Mouse (Mus musculus): ENCODE measurements at regions not wholly inside any gene's neighbourhood (a gene's known extent, or its start where the extent isn't known, plus 50 kb on each side); places are given as distances from the start of the nearest gene placed in this dataset.
A peak's percentile ranks its signal among the peaks of the same experiment; 100 is the strongest.

- DNase-seq (ENCODE audit: low spot score) = no peak
Observed at GRCm38 (mm10) chr9:120818726-120819317, 110.2 kb upstream of the Ctnnb1 start.

GRCm38 (mm10) chr9:120820892-120821291 is 108.1 kb upstream of the Ctnnb1 start:
- no peak for DNase-seq (ENCODE audit: low spot score)

- DNase-seq (ENCODE audit: low spot score) = no peak
Observed at GRCm38 (mm10) chr9:120823397-120823796, 105.6 kb upstream of the Ctnnb1 start.

DNA sequence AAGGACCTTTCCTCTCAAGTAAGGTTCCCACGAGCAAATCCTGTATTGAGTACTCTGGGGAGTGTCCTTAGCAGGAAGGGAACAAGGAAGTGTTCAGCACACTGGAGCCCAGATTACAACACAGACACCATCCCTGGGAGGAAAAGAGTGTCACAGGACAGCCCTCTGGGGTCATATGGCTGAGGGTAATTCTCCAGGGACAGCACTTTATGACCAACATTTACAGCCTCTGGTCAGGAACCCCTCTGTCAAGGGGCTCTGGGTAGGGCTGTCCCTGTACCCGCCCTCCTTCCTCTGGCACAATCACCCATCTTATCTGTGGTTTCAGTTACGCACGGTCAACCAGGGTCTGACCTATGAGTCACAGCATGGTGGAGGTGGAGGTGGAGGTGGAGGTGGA is 102.8 kb upstream of the Ctnnb1 start:
- DNase-seq (ENCODE audit: low spot score) = no peak

DNA sequence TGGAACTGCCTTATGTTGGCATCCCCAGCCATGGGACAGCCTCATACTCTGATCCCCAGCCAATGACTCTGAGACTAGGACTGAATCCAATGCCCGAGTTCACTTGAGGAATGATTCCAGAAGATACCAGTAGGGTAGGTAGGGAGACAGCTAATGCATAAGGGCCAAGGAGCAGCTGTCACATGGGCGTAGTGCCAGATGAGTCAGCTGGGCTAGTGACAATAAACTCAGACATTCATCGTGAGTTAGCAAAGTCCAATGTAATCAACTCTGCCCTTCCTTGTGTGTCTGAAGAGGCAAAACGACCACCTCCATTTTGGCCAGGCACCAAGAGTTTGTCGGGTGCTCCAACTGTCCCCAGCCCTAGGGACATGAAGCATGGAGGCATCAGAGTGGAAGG is 98.5 kb upstream of the Ctnnb1 start:
- no peak for DNase-seq (ENCODE audit: low spot score)

DNA sequence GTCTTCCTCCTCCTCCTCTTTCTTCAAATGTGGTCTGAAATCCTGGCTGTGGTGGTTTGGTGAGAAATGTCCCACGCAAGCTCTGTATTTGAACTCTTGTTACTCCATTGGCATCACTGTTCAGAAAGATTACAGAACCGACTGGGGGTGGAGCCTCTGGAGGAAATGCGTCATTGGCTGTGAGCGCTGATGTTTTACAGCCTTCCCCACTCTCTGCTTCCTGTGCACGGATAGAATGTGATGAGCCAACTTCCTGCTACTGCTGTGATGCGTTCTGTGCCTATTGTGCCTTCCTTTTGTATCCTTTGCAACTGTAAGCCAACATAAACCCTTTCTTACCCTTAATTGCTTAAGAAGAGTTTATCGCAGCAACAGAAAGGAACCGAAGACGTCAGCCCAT is 94.8 kb upstream of the Ctnnb1 start:
- DNase-seq (ENCODE audit: low spot score) = no peak

DNA sequence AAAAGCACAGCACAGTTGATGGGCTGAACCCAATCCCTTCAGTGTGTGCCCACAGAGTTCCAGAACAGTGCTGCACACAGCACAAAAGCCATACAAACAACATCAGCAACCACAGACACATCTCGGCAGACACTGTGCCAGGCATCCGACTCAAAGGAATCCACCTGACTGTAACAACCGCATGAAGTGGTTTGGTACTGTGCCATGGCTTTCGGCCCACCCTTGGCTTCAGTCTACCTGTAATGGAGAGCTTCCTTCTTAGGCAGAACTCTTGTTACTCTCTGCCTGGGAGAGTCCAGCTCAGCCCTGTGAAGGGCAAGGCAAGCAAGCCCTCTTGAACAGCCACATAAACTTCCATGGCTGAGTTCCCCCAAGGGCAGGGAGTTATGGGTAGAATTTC is 93.4 kb upstream of the Ctnnb1 start:
- DNase-seq (ENCODE audit: low spot score) = no peak

DNA sequence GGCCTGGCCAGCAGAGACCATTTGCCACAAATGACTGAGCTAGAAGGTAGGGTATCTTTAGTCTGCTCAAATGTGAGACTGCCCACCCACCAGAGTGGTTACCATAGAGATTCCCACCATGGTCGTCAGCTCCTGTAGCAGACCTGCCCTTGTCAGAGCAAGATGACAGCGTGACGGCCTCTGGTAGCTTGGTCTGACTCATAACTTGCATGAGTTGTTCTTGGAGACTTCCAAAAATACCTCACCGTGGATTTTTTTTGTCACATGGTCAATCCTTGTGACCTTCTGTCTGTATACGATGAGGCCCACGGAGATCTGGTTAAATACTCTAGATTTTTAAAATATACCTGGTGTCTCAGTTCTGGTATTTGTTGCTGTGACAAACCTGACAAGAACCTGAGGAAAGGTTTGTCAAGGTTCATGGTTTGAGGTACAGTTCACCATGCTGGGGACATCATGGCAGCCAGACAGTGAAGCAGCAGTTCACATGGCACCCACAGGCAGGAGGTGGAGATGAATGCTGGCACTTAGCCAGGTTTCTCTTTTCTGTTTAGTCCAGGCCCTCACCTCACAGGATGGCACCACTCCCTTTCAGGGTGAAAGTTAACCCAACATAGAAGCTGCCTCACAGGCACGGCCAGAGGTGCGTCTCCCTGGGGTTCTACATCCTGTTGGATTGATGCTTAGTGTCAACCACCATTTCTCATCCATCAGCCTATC is 91.4 kb upstream of the Ctnnb1 start:
- no peak for DNase-seq (ENCODE audit: low spot score)

DNA sequence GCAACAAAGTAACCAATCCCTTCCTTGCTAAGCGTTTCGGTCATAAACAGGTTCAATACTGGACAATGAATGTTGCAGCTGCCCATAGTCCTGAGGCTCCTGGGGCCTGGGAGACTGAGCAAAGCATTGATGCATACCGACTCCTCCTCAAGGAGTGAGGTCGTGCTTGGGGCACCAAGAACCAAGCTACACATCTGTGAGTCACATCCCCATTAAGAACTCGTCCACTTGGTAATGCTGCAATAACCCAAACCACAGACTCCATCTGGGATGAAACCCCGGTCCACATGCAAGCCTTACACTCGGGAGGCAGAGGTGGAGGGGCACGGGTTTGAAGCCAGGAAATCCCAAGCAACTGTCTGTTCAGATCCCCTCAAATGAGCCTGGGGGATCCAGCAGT is 85.3 kb upstream of the Ctnnb1 start:
- DNase-seq (ENCODE audit: low spot score) = no peak

DNA sequence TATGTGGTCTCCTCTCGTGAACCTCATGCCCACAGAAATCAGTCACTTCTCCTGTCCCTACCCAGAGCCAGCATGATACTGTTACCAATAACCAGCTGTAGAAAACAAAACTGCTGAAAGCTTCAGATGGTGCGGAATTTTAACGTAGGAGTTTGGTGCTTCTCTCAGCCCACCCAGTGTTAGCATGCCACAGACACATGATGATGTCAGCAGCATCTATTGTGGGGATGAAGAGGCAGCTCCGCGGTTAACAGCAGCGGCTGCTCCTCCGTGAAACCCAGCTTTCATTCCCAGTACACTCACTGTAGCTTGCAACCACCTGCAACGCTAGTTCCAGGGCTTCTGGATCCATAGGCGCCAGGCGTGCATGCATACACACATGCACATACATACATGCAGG is 83.5 kb upstream of the Ctnnb1 start:
- no peak for DNase-seq (ENCODE audit: low spot score)

DNA sequence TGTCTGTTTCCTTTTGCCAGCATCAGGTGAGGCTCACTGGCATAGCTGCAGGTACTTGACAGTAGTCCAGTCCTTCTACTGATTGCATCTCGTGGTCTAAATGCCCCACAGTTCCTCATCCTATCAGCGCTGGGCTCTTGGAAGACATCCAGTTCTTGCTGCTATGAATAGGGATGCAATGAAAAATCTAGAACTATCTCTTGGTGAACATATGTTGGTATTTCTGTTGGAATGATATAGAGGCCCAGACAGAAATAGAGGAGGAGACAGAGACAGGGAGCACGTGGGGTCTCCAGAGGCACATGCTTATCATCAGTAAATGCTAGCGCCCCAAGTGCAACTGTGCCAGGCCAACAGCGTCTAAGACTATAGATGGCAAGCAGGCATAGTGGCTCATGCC is 81.4 kb upstream of the Ctnnb1 start:
- DNase-seq (ENCODE audit: low spot score) = no peak

DNA sequence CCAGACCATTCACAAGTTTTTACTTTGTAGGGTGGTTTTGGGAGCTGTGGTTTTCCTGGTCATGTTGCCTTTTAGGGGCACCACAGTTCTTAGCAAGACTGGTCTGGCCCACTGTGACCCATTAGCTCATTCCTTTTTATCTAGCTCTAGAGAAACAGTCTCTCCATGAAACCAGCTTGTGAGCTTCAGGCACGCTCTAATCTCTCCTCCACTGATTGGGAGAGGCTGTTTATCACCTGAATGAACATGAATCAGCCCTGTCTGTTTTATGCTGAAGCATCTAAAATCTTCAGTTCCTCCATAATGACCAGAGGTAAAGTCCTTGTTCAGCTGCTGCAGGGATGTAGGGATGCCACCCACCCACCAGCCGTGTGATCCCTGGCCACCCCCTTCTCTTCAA is 80.1 kb upstream of the Ctnnb1 start:
- DNase-seq (ENCODE audit: low spot score) = no peak

GRCm38 (mm10) chr9:120850092-120850491 is 78.9 kb upstream of the Ctnnb1 start:
- DNase-seq (ENCODE audit: low spot score) = peak; percentile 23

DNA sequence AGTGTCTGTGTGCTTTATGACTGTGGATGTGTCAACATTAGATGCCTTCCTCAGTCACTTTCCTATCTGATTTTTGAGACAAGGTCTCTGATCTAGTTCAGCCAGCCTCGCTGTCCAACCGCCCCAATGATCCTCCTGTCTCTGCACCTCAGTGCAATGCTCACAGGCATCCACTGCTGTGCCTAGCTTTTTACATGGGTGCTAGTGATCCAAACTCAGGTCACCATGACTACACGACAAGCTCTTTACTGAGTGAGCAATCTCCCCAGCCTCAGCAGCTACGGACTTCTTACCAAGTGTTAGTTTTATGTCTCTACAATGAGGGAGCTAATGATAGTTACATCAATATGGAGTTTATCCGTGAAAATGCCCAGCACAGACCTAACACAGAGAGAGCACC is 77.1 kb upstream of the Ctnnb1 start:
- DNase-seq (ENCODE audit: low spot score) = no peak

- DNase-seq (ENCODE audit: low spot score) = no peak
Observed at GRCm38 (mm10) chr9:120852572-120852971, 76.4 kb upstream of the Ctnnb1 start.

- DNase-seq (ENCODE audit: low spot score) = no peak
Observed at GRCm38 (mm10) chr9:120853032-120853597, 75.9 kb upstream of the Ctnnb1 start.

- no peak for DNase-seq (ENCODE audit: low spot score)
Observed at GRCm38 (mm10) chr9:120854351-120854750, 74.7 kb upstream of the Ctnnb1 start.

DNA sequence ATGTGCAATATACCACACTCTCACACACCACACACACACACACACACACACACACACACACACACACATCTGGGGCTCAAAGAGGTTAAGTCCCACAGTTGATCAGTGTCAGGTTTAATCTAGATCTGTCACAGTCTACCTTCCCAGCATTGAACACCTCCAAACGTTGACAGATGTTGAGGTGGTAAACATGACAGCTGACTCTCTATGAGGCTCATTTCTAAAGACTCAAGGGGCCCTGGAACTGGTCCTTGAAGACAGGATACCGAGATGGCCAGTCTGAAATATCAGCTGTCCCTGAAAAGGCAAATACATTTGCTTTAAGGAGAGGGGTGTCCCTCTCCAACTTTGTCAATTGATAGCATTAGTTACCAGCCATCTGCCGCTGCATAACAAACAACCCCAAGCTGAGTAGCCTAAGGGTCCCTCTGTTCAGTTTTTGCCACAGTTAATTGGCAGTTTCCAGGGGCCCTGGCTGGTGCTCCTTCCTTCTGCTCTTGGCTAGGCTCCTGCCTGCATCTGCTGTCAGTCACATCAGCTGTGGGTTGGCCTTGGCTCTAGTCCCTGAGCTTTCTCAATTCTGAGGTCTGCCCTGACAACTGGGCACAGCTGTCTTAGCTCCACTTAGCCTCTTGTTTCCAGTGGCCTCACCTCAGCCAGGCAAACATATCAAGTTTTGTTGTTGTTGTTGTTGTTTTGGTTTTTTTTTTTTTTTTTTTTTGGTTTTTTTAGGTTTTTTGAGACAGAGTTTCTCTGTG is 73.5 kb upstream of the Ctnnb1 start:
- no peak for DNase-seq (ENCODE audit: low spot score)

GRCm38 (mm10) chr9:120857849-120858510 is 71.0 kb upstream of the Ctnnb1 start:
- no peak for DNase-seq (ENCODE audit: low spot score)

DNA sequence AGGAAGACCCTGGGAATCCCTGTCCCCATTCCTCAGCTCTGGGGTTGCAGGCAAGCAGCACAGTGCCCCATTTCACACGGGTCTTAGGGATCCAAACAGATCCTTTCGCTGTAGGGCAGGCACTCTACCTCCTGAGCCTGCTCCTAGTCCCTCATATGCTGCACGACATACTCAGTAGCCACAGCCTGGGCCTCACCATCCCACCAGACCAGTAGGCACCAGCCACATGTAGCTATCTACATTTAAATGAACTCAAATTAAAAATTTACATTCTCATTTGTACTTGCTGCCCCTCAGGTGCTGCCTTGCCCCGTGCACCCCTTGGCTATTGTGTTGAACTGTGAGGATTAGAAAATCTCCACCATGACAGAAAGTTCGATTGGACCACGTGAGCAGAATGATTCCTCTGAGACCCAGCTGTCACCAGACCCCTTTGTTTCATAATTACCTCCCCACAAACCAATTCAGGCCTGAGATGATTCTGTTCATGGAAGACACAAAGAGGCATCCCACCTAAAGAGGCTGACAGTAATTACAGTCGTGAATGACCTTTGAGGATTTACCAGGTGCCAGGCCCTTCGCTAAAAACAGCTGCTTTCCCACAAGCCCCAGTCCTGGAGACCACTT is 67.9 kb upstream of the Ctnnb1 start:
- no peak for DNase-seq (ENCODE audit: low spot score)

GRCm38 (mm10) chr9:120861788-120862345 is 67.1 kb upstream of the Ctnnb1 start:
- no peak for DNase-seq (ENCODE audit: low spot score)

- DNase-seq (ENCODE audit: low spot score) = no peak
Observed at GRCm38 (mm10) chr9:120864410-120864809, 64.6 kb upstream of the Ctnnb1 start.
